Mouse (Mus musculus) stomach, postnatal 0 days (tissue): ENCODE measurements at regions not wholly inside any gene's neighbourhood (a gene's known extent, or its start where the extent isn't known, plus 50 kb on each side); places are given as distances from the start of the nearest gene placed in this dataset.

Experiments used
- ATAC-seq: fragments of 200-750 bp; cut with Nextera tagmentation; 2 replicates; pipeline ENCODE4 v1.8.0; 2017; ENCODE audit not compliant: low FRiP score, low TSS enrichment
- DNase-seq: peaks from one replicate; pipeline ENCODE4 v3.0.0-alpha.2; 2016; ENCODE audit warnings: low spot score
- H3K27ac ChIP-seq: fragments of 300-500 bp; sonication (generic); replicated peaks from 2 replicates; pipeline ENCODE4 v1.5.1; 2014; ENCODE audit warnings: mild to moderate bottlenecking, control low read depth
- H3K27me3 ChIP-seq: fragments of 300-500 bp; sonication (generic); 2 replicates; pipeline ENCODE4 v1.6.1; 2014; ENCODE audit warnings: low read length; ENCODE audit not compliant: control insufficient read depth, insufficient read depth
- H3K36me3 ChIP-seq: fragments of 300-500 bp; sonication (generic); 2 replicates; pipeline ENCODE4 v1.6.1; 2014; ENCODE audit warnings: low read length, mixed read lengths; ENCODE audit not compliant: control insufficient read depth, insufficient read depth
- H3K4me1 ChIP-seq: fragments of 300-500 bp; sonication (generic); replicated peaks from 2 replicates; pipeline ENCODE4 v1.6.1; 2014; ENCODE audit warnings: antibody characterized with exemption; ENCODE audit not compliant: control insufficient read depth, insufficient read depth
- H3K4me2 ChIP-seq: fragments of 300-500 bp; sonication (generic); replicated peaks from 2 replicates; pipeline ENCODE4 v1.6.1; 2014; ENCODE audit warnings: low read depth, mild to moderate bottlenecking, control low read depth, moderate library complexity
- H3K4me3 ChIP-seq: fragments of 300-500 bp; sonication (generic); 2 replicates; pipeline ENCODE4 v1.5.1; 2014; ENCODE audit warnings: low read depth, low read length, control low read depth
- H3K9ac ChIP-seq: fragments of 300-500 bp; sonication (generic); 2 replicates; pipeline ENCODE4 v1.6.1; 2014; ENCODE audit warnings: mild to moderate bottlenecking, low read length, control low read depth, mixed read lengths
- H3K9me3 ChIP-seq: fragments of 300-500 bp; sonication (generic); 2 replicates; pipeline ENCODE4 v1.6.1; 2016; ENCODE audit warnings: low read length; ENCODE audit not compliant: control insufficient read depth
- CTCF ChIP-seq: IDR thresholded peaks from 2 replicates; pipeline ENCODE4 v1.5.1; 2016; ENCODE audit warnings: antibody characterized with exemption, low read depth, mild to moderate bottlenecking, moderate library complexity
- EP300 ChIP-seq: optimal IDR thresholded peaks from 2 replicates; pipeline ENCODE3; 2016; ENCODE audit warnings: antibody characterized with exemption
- WGBS: fragments of 180-500 bp; shearing (Covaris S2); extraction: QIAGEN DNeasy Blood & Tissue Kit; methylation state at CpG from one replicate; pipeline ENCODE4 v1.1.7; 2014; 5-methylcytosine and 5-hydroxymethylcytosine counted together

GRCm38 (mm10) chr2:171766193-171766930 is 276.9 kb downstream of the Cbln4 start:
- no peaks in the 10 kb centered on the region for H3K4me1 ChIP-seq
- DNase-seq (no peak), ATAC-seq (no peak)
- H3K9ac ChIP-seq, result no peak overlapping the region
- H3K4me2 ChIP-seq, result no peak overlapping the region
- H3K36me3 ChIP-seq, result no peaks in the 10 kb centered on the region
- H3K4me3 ChIP-seq, result no peak overlapping the region
- no peaks in the 10 kb centered on the region for H3K9me3 ChIP-seq
- 58% methylated on average over 7 of the region's 7 CpGs for WGBS
- H3K27me3 ChIP-seq, result no peaks in the 10 kb centered on the region
- TF ChIP-seq CTCF (no peak), EP300 (no peak)
- H3K27ac ChIP-seq, result no peak overlapping the region

- DNase-seq (no peak), ATAC-seq (no peak)
- no peaks in the 10 kb centered on the region for H3K27me3 ChIP-seq
- WGBS, result 65% methylated on average over 4 of the region's 4 CpGs
- H3K4me1 ChIP-seq, result no peaks in the 10 kb centered on the region
- no peak for TF ChIP-seq CTCF
- no peak for TF ChIP-seq EP300
- no peaks in the 10 kb centered on the region for H3K9me3 ChIP-seq
- no peak overlapping the region for H3K4me3 ChIP-seq
- H3K9ac ChIP-seq, result no peak overlapping the region
- no peak overlapping the region for H3K27ac ChIP-seq
- H3K4me2 ChIP-seq, result no peak overlapping the region
- no peaks in the 10 kb centered on the region for H3K36me3 ChIP-seq
These were observed 278.2 kb downstream of the Cbln4 start for GRCm38 (mm10) chr2:171765071-171765470.

GRCm38 (mm10) chr2:171753502-171753901 is 289.8 kb downstream of the Cbln4 start:
- WGBS, result 73% methylated on average over 9 of the region's 9 CpGs
- no peak overlapping the region for H3K9ac ChIP-seq
- no peak overlapping the region for H3K27ac ChIP-seq
- H3K4me3 ChIP-seq, result no peak overlapping the region
- TF ChIP-seq EP300, result no peak
- H3K36me3 ChIP-seq, result no peaks in the 10 kb centered on the region
- no peaks in the 10 kb centered on the region for H3K4me1 ChIP-seq
- H3K27me3 ChIP-seq, result no peaks in the 10 kb centered on the region
- H3K4me2 ChIP-seq, result no peak overlapping the region
- DNase-seq (no peak), ATAC-seq (no peak)
- H3K9me3 ChIP-seq, result no peaks in the 10 kb centered on the region

GRCm38 (mm10) chr2:171747162-171747561 is 296.1 kb downstream of the Cbln4 start:
- no peak overlapping the region for H3K4me3 ChIP-seq
- no peaks in the 10 kb centered on the region for H3K4me1 ChIP-seq
- no peak overlapping the region for H3K4me2 ChIP-seq
- no peak for TF ChIP-seq EP300
- no peak for TF ChIP-seq CTCF
- ATAC-seq (no peak), DNase-seq (no peak)
- WGBS, result 28% methylated on average over 1 of the region's 1 CpGs
- no peak overlapping the region for H3K27ac ChIP-seq
- H3K36me3 ChIP-seq, result no peaks in the 10 kb centered on the region
- no peak overlapping the region for H3K9ac ChIP-seq
- no peaks in the 10 kb centered on the region for H3K27me3 ChIP-seq
- no peaks in the 10 kb centered on the region for H3K9me3 ChIP-seq

- no peak overlapping the region for H3K4me3 ChIP-seq
- H3K27ac ChIP-seq, result no peak overlapping the region
- H3K4me2 ChIP-seq, result no peak overlapping the region
- H3K4me1 ChIP-seq, result no peaks in the 10 kb centered on the region
- H3K27me3 ChIP-seq, result no peaks in the 10 kb centered on the region
- TF ChIP-seq CTCF, result no peak
- TF ChIP-seq EP300, result no peak
- ATAC-seq (no peak), DNase-seq (no peak)
- no peaks in the 10 kb centered on the region for H3K9me3 ChIP-seq
- no peak overlapping the region for H3K9ac ChIP-seq
- 7% methylated on average over 2 of the region's 2 CpGs for WGBS
- no peaks in the 10 kb centered on the region for H3K36me3 ChIP-seq
These were observed 300.2 kb downstream of the Cbln4 start for GRCm38 (mm10) chr2:171743111-171743510.

- H3K4me3 ChIP-seq, result no peak overlapping the region
- DNase-seq (no peak), ATAC-seq (no peak)
- TF ChIP-seq EP300, result no peak
- TF ChIP-seq CTCF, result no peak
- H3K9me3 ChIP-seq, result no peaks in the 10 kb centered on the region
- no peaks in the 10 kb centered on the region for H3K27me3 ChIP-seq
- no peak overlapping the region for H3K9ac ChIP-seq
- H3K27ac ChIP-seq, result no peak overlapping the region
- no peak overlapping the region for H3K4me2 ChIP-seq
- no peaks in the 10 kb centered on the region for H3K36me3 ChIP-seq
- no peaks in the 10 kb centered on the region for H3K4me1 ChIP-seq
- WGBS, result 20% methylated on average over 11 of the region's 11 CpGs
These were observed 300.6 kb downstream of the Cbln4 start for GRCm38 (mm10) chr2:171742706-171743105.
